Mouse (Mus musculus) forebrain, postnatal 0 days (tissue): ENCODE measurements at regions not wholly inside any gene's neighbourhood (a gene's known extent, or its start where the extent isn't known, plus 50 kb on each side); places are given as distances from the start of the nearest gene placed in this dataset.

Experiments
- ATAC-seq: fragments of 200-750 bp; cut with Nextera tagmentation; 2 replicates; pipeline ENCODE4 v1.8.0; 2017; ENCODE audit warnings: mild to moderate bottlenecking, moderate library complexity
- DNase-seq: peaks from one replicate; pipeline ENCODE4 v3.0.0-alpha.2; 2015
- H3K27ac ChIP-seq: fragments of 300-500 bp; sonication (generic); 2 replicates; pipeline ENCODE4 v1.5.1; 2014; ENCODE audit warnings: low read depth, mild to moderate bottlenecking, antibody characterized with exemption, low read length, moderate library complexity, mixed read lengths
- H3K27me3 ChIP-seq: fragments of 300-500 bp; sonication (generic); 2 replicates; pipeline ENCODE4 v1.6.1; 2014; ENCODE audit warnings: mild to moderate bottlenecking, low read length, mixed read lengths; ENCODE audit not compliant: insufficient read depth
- H3K36me3 ChIP-seq: fragments of 300-500 bp; sonication (generic); 2 replicates; pipeline ENCODE4 v1.6.1; 2014; ENCODE audit warnings: mild to moderate bottlenecking, moderate library complexity; ENCODE audit not compliant: insufficient read depth
- H3K4me1 ChIP-seq: fragments of 300-500 bp; sonication (generic); 2 replicates; pipeline ENCODE4 v1.6.1; 2014; ENCODE audit warnings: antibody characterized with exemption; ENCODE audit not compliant: insufficient read depth
- H3K4me2 ChIP-seq: fragments of 300-500 bp; sonication (generic); 2 replicates; pipeline ENCODE4 v1.6.1; 2014; ENCODE audit warnings: low read depth, mild to moderate bottlenecking, moderate library complexity
- H3K4me3 ChIP-seq: fragments of 300-500 bp; sonication (generic); 2 replicates; pipeline ENCODE4 v1.5.1; 2014; ENCODE audit warnings: low read depth, low read length, mixed read lengths
- H3K9ac ChIP-seq: fragments of 300-500 bp; sonication (generic); 2 replicates; pipeline ENCODE4 v1.6.1; 2014; ENCODE audit warnings: mild to moderate bottlenecking
- H3K9me3 ChIP-seq: fragments of 300-500 bp; sonication (generic); 2 replicates; pipeline ENCODE4 v1.6.1; 2016; ENCODE audit warnings: low read length
- CTCF ChIP-seq: sonication (generic); IDR thresholded peaks from 2 replicates; pipeline ENCODE4 v1.5.1; 2016; ENCODE audit warnings: antibody characterized with exemption, control low read depth, low read depth
- WGBS: fragments of 180-500 bp; shearing (Covaris S2); extraction: QIAGEN DNeasy Blood & Tissue Kit; methylation state at CpG from one replicate; pipeline ENCODE4 v1.1.7; 2014; 5-methylcytosine and 5-hydroxymethylcytosine counted together

GRCm38 (mm10) chr12:94605566-94605965, 1086.5 kb upstream of the Flrt2 start:
- H3K4me3 ChIP-seq, result no peak overlapping the region
- H3K36me3 ChIP-seq, result no peaks in the 10 kb centered on the region
- TF ChIP-seq CTCF, result no peak
- no peaks in the 10 kb centered on the region for H3K9me3 ChIP-seq
- DNase-seq, result peak; percentile 35
- no peak overlapping the region for H3K27ac ChIP-seq
- WGBS, result 62% methylated on average over 1 of the region's 1 CpGs
- no peaks in the 10 kb centered on the region for H3K4me1 ChIP-seq
- H3K27me3 ChIP-seq, result no peaks in the 10 kb centered on the region
- ATAC-seq, result peak; percentile 51; the same call in 1 of the 2 replicates
- no peak overlapping the region for H3K9ac ChIP-seq
- H3K4me2 ChIP-seq, result no peak overlapping the region

DNA sequence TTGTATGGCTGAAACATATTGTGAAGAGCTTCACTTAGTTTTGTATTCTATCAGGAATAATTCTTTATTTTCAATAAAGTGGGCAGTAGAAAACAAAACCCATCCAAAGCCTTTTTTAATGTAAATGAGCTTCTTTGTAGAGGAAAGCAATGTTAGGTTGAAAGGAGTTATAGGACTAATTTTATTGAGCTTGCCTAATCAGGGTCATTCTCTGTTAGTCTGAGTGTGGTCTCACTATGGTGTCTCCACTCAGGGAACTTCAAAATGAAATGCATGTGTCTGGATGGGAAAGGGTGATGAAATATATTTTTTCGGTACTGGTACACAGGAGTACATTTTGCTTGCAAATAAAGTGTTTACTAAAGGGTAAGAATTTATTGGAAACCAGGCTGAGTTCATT, 1055.5 kb upstream of the Flrt2 start:
- no peak for ATAC-seq
- Histone ChIP-seq H3K9ac (no peak overlapping the region), H3K4me3 (no peak overlapping the region), H3K27me3 (no peaks in the 10 kb centered on the region), H3K36me3 (no peaks in the 10 kb centered on the region), H3K4me2 (no peak overlapping the region), H3K4me1 (no peaks in the 10 kb centered on the region), H3K27ac (no peak overlapping the region), H3K9me3 (no peaks in the 10 kb centered on the region)
- WGBS, result 15% methylated on average over 1 of the region's 1 CpGs
- DNase-seq, result no peak
- TF ChIP-seq CTCF, result no peak

DNA sequence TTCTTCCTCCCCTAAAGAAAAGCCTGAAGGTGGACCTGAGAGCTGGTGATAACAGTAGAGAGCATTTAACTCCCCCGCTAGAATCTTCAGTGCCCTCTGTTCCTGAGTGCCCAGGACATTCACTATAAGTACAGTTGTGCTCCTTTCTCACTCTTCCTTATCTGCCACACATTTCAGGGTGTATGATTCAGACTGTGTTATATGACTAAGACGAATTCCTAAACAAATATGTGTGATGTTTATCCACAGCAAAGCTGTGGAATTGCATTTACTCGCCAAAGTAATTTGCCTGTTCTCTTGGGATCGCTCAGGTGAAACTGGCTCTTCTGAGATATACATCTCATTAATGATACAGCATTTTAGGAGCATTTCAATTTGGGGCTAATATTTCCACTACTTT, 1051.9 kb upstream of the Flrt2 start:
- ATAC-seq (no peak), DNase-seq (no peak)
- H3K4me2 ChIP-seq, result no peak overlapping the region
- no peak overlapping the region for H3K4me3 ChIP-seq
- no peaks in the 10 kb centered on the region for H3K9me3 ChIP-seq
- no peaks in the 10 kb centered on the region for H3K36me3 ChIP-seq
- no peak overlapping the region for H3K9ac ChIP-seq
- no peak overlapping the region for H3K27ac ChIP-seq
- WGBS, result 77% methylated on average over 4 of the region's 4 CpGs
- TF ChIP-seq CTCF, result no peak
- no peaks in the 10 kb centered on the region for H3K27me3 ChIP-seq
- no peaks in the 10 kb centered on the region for H3K4me1 ChIP-seq

- Histone ChIP-seq H3K4me3 (no peak overlapping the region), H3K27ac (no peak overlapping the region), H3K9me3 (no peaks in the 10 kb centered on the region), H3K4me2 (no peak overlapping the region), H3K27me3 (no peaks in the 10 kb centered on the region), H3K36me3 (no peaks in the 10 kb centered on the region), H3K4me1 (no peaks in the 10 kb centered on the region), H3K9ac (no peak overlapping the region)
- TF ChIP-seq CTCF, result no peak
- DNase-seq, result peak; percentile 27
- ATAC-seq, result peak; percentile 23; the same call in 1 of the 2 replicates
- WGBS, result 45% methylated on average over 2 of the region's 2 CpGs
Observed at GRCm38 (mm10) chr12:94645302-94645701, 1046.7 kb upstream of the Flrt2 start.

GRCm38 (mm10) chr12:94670035-94670434, 1022.0 kb upstream of the Flrt2 start:
- DNase-seq (peak; percentile 56), ATAC-seq (no peak; the same call in 1 of the 2 replicates)
- WGBS, result 62% methylated on average over 1 of the region's 1 CpGs
- Histone ChIP-seq H3K4me3 (no peak overlapping the region), H3K27ac (no peak overlapping the region), H3K4me1 (no peaks in the 10 kb centered on the region), H3K4me2 (no peak overlapping the region), H3K9me3 (no peaks in the 10 kb centered on the region), H3K9ac (no peak overlapping the region), H3K27me3 (no peaks in the 10 kb centered on the region), H3K36me3 (no peaks in the 10 kb centered on the region)
- TF ChIP-seq CTCF, result no peak

DNA sequence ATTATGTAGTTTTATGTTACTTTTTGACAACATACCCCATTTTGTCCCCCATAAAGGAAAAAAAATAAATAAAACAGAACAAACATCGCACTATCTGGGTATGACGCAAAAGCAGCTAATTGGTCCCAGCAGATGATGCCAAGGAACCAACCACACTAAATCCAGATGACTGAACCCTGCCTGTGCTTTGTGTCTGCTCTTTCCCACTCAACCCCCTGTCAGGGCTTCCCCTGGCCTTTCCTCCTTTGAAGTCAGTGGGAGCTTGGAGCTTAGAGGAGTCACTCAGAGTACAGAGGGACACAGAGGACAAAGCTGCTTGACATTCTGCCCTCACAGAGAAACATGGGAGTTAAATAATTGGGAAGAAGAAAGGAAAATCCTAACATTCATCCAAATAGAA, 1017.1 kb upstream of the Flrt2 start:
- no peaks in the 10 kb centered on the region for H3K36me3 ChIP-seq
- no peak overlapping the region for H3K4me3 ChIP-seq
- no peak overlapping the region for H3K9ac ChIP-seq
- no peak overlapping the region for H3K27ac ChIP-seq
- no peak; the same call in 1 of the 2 replicates for ATAC-seq
- H3K4me2 ChIP-seq, result no peak overlapping the region
- no peaks in the 10 kb centered on the region for H3K4me1 ChIP-seq
- H3K27me3 ChIP-seq, result no peaks in the 10 kb centered on the region
- no peak for TF ChIP-seq CTCF
- no peak for DNase-seq
- no peaks in the 10 kb centered on the region for H3K9me3 ChIP-seq
- WGBS, result 64% methylated on average over 2 of the region's 2 CpGs

DNA sequence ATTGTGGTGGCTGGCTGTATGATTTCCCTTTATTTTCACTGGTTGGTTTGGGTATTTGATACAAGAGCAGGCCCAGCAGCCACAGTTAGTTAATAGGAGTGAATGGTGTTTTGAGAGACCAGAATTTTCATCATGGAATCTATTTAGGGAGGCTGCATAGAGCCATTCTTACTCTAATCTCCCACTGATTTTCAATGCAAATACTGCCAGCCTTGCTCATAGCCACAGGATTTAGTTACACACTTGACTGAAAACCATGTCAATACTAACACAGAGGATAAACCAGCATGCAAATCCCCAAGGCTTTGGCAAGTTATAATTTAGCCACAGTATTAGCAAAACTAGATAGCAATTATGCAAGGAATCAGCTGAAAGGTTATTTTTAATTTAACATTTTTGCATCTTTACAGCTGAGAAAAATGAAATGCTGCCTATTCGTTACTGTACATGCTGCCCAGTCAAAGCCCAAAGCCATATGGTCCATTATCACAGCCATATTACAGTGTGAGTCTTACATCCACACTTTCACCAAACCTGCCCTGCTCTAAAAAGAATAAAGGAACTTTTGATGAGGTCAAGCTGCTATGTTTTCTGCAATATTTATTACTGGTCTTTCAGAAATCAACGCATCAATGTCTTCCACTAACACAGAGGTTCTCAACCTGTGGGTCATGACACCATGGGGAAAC, 1000.5 kb upstream of the Flrt2 start:
- H3K27me3 ChIP-seq, result no peaks in the 10 kb centered on the region
- H3K4me1 ChIP-seq, result 0 out of 2 replicates have a peak, but pooled peaks cover 3% of the 10 kb centered on the region
- TF ChIP-seq CTCF, result no peak
- H3K4me2 ChIP-seq, result no peak overlapping the region
- H3K27ac ChIP-seq, result no peak overlapping the region
- H3K9ac ChIP-seq, result no peak overlapping the region
- peak; percentile 3 for DNase-seq
- no peaks in the 10 kb centered on the region for H3K9me3 ChIP-seq
- WGBS, result 52% methylated on average over 2 of the region's 2 CpGs
- no peak for ATAC-seq
- H3K36me3 ChIP-seq, result no peaks in the 10 kb centered on the region
- H3K4me3 ChIP-seq, result no peak overlapping the region
